Mouse (Mus musculus) MEL (cell line): ENCODE data around the gene Smtnl2. TPM values are rescaled to one million over a fixed set of nuclear protein-coding genes. Genes with fewer than 3 reads are reported as not detected.

Experiments
- DNase-seq: peaks from one replicate; pipeline ENCODE4 v3.0.0; 2011; ENCODE audit warnings: low read depth, low spot score
- H3K27ac ChIP-seq: 2 replicates; pipeline ENCODE4 v1.5.1; 2012; ENCODE audit warnings: low read depth, mild to moderate bottlenecking, control low read depth, low read length, moderate library complexity; ENCODE audit not compliant: control insufficient read depth
- H3K27me3 ChIP-seq, 2 experiments: fragments of 150-350 bp in 1 of 2; sonication (generic) in 1 of 2; 2 replicates each; pipeline ENCODE4 v1.6.1; 2012; ENCODE audit warnings: low read length in 2 of 2, mild to moderate bottlenecking in 2 of 2, improper control_type of control experiment in 1 of 2, moderate library complexity in 1 of 2; ENCODE audit not compliant: insufficient read depth in 2 of 2, control insufficient read depth in 1 of 2
- H3K36me3 ChIP-seq, 2 experiments: 2 replicates each; pipeline ENCODE4 v1.6.1; 2012 to 2014; ENCODE audit warnings: low read length in 2 of 2, improper control_type of control experiment in 1 of 2, inconsistent platforms in 1 of 2, mild to moderate bottlenecking in 1 of 2; ENCODE audit not compliant: insufficient read depth in 2 of 2, control insufficient read depth in 1 of 2
- H3K4me1 ChIP-seq, 2 experiments: fragments of 150-350 bp in 1 of 2; sonication (generic) in 1 of 2; 2 replicates each; pipeline ENCODE4 v1.6.1; 2012; ENCODE audit warnings: low read length in 2 of 2, improper control_type of control experiment in 1 of 2, mild to moderate bottlenecking in 1 of 2; ENCODE audit not compliant: insufficient read depth in 2 of 2, control insufficient read depth in 1 of 2
- H3K4me3 ChIP-seq, 2 experiments: fragments of 150-350 bp in 1 of 2; sonication (generic) in 1 of 2; 2 replicates each; pipeline ENCODE4 v1.5.1; 2012; ENCODE audit warnings: low read depth in 2 of 2, low read length in 2 of 2, mild to moderate bottlenecking in 2 of 2, moderate library complexity in 2 of 2, control low read depth in 1 of 2, improper control_type of control experiment in 1 of 2; ENCODE audit not compliant: control insufficient read depth in 1 of 2, insufficient read depth in 1 of 2
- H3K79me2 ChIP-seq: 2 replicates; pipeline ENCODE4 v1.6.1; 2012; ENCODE audit warnings: mild to moderate bottlenecking, low read length, moderate library complexity; ENCODE audit not compliant: control insufficient read depth, poor library complexity, insufficient read depth
- H3K9ac ChIP-seq: 2 replicates; pipeline ENCODE4 v1.6.1; 2012; ENCODE audit warnings: low read depth, mild to moderate bottlenecking, control low read depth, low read length, moderate library complexity; ENCODE audit not compliant: control insufficient read depth, poor library complexity, severe bottlenecking
- H3K9me3 ChIP-seq: fragments of 150-350 bp; sonication (generic); replicated peaks from 2 replicates; pipeline ENCODE4 v1.6.1; 2012; ENCODE audit warnings: mild to moderate bottlenecking, low read length, improper control_type of control experiment, moderate library complexity; ENCODE audit not compliant: insufficient read depth
- BHLHE40 ChIP-seq: IDR thresholded peaks from 2 replicates; pipeline ENCODE4 v1.6.1; 2012; ENCODE audit warnings: low read depth, mild to moderate bottlenecking, inconsistent platforms, low read length, improper control_type of control experiment, borderline replicate concordance
- CHD1 ChIP-seq: IDR thresholded peaks from 2 replicates; pipeline ENCODE4 v1.6.1; 2012; ENCODE audit warnings: low read depth, mild to moderate bottlenecking, inconsistent platforms, low read length, improper control_type of control experiment
- CTCF ChIP-seq, 3 experiments: IDR thresholded peaks in 2 of 3; conservative IDR thresholded peaks in 1 of 3; 2 replicates each; pipeline ENCODE4 v1.5.1; 2011 to 2012; ENCODE audit warnings: low read length in 3 of 3, low read depth in 2 of 3, mild to moderate bottlenecking in 2 of 3, improper control_type of control experiment in 1 of 3, inconsistent platforms in 1 of 3, mixed read lengths in 1 of 3, moderate library complexity in 1 of 3; ENCODE audit not compliant: control insufficient read depth in 1 of 3, insufficient read depth in 1 of 3, poor library complexity in 1 of 3, severe bottlenecking in 1 of 3
- EP300 ChIP-seq, 2 experiments: IDR thresholded peaks; 2 replicates each; pipeline ENCODE4 v1.6.1; 2011; ENCODE audit warnings: improper control_type of control experiment in 2 of 2, low read length in 2 of 2, low read depth in 1 of 2, mild to moderate bottlenecking in 1 of 2
- ETS1 ChIP-seq: IDR thresholded peaks from 2 replicates; pipeline ENCODE4 v1.6.1; 2012; ENCODE audit warnings: low read depth, mild to moderate bottlenecking, inconsistent platforms, low read length, improper control_type of control experiment, moderate library complexity
- GABPA ChIP-seq: IDR thresholded peaks from 2 replicates; pipeline ENCODE4 v1.6.1; 2012; ENCODE audit warnings: low read depth, mild to moderate bottlenecking, inconsistent platforms, low read length, improper control_type of control experiment, moderate library complexity
- GATA1 ChIP-seq: IDR thresholded peaks from 2 replicates; pipeline ENCODE4 v1.6.1; 2011; ENCODE audit warnings: low read depth, low read length, improper control_type of control experiment
- KAT2A ChIP-seq: conservative IDR thresholded peaks from 2 replicates; pipeline ENCODE4 v1.6.1; 2012; ENCODE audit warnings: low read depth, low read length, improper control_type of control experiment, inconsistent platforms
- MYB ChIP-seq: IDR thresholded peaks from 2 replicates; pipeline ENCODE4 v1.6.1; 2011; ENCODE audit warnings: mild to moderate bottlenecking, low read depth, low read length, improper control_type of control experiment
- NRF1 ChIP-seq: IDR thresholded peaks from 2 replicates; pipeline ENCODE4 v1.6.1; 2014; ENCODE audit warnings: low read depth, mild to moderate bottlenecking, inconsistent platforms, low read length, improper control_type of control experiment, moderate library complexity; ENCODE audit not compliant: poor library complexity, insufficient read depth, severe bottlenecking
- POLR2A ChIP-seq, 2 experiments: IDR thresholded peaks; 2 replicates each; pipeline ENCODE4 v1.6.1; 2011 to 2012; ENCODE audit warnings: low read length in 2 of 2, mild to moderate bottlenecking in 2 of 2, control low read depth in 1 of 2, improper control_type of control experiment in 1 of 2, low read depth in 1 of 2, moderate library complexity in 1 of 2; ENCODE audit not compliant: control insufficient read depth in 1 of 2, insufficient read depth in 1 of 2, poor library complexity in 1 of 2
- RAD21 ChIP-seq: IDR thresholded peaks from 2 replicates; pipeline ENCODE4 v1.6.1; 2011; ENCODE audit warnings: mild to moderate bottlenecking, low read depth, low read length, improper control_type of control experiment
- RCOR1 ChIP-seq: IDR thresholded peaks from 2 replicates; pipeline ENCODE4 v1.6.1; 2012; ENCODE audit warnings: low read depth, mild to moderate bottlenecking, inconsistent platforms, low read length, improper control_type of control experiment
- SIN3A ChIP-seq: IDR thresholded peaks from 2 replicates; pipeline ENCODE4 v1.6.1; 2012; ENCODE audit warnings: low read length, improper control_type of control experiment, inconsistent platforms
- SMC3 ChIP-seq: IDR thresholded peaks from 2 replicates; pipeline ENCODE4 v1.6.1; 2011; ENCODE audit warnings: low read depth, low read length, improper control_type of control experiment
- TAL1 ChIP-seq: IDR thresholded peaks from 2 replicates; pipeline ENCODE4 v1.6.1; 2012; ENCODE audit warnings: mild to moderate bottlenecking, inconsistent platforms, low read length, moderate library complexity, mixed read lengths
- TBP ChIP-seq: IDR thresholded peaks from 2 replicates; pipeline ENCODE4 v1.8.0; 2011; ENCODE audit warnings: low read depth, low read length, improper control_type of control experiment
- TCF12 ChIP-seq: IDR thresholded peaks from 2 replicates; pipeline ENCODE4 v1.6.1; 2014; ENCODE audit warnings: low read depth, mild to moderate bottlenecking, inconsistent platforms, low read length, improper control_type of control experiment, moderate library complexity
- ZC3H11A ChIP-seq: IDR thresholded peaks from 2 replicates; pipeline ENCODE4 v1.6.1; 2012; ENCODE audit warnings: low read depth, mild to moderate bottlenecking, inconsistent platforms, low read length, improper control_type of control experiment
- polyA plus RNA-seq, 2 experiments: library from polyadenylated mRNA; stranded (reverse) in 1 of 2; unstranded in 1 of 2; fragments of >175 nt in 1 of 2; fragments of >200 nt in 1 of 2; gene quantifications; 2 replicates each; pipeline versions ENCODE4 v1.2.1 to v1.2.4; 2012; ENCODE audit warnings: low replicate concordance in 2 of 2, low read depth in 1 of 2; ENCODE audit not compliant: insufficient read length in 2 of 2, insufficient read depth in 1 of 2, missing spikeins in 1 of 2
- total RNA-seq: library from RNA; depleted of rRNA; stranded (reverse); fragments of 300-350 nt; gene quantifications from 2 replicates; pipeline ENCODE4 v1.2.3, GENCODE M21; 2012

The Smtnl2 gene
- total and polyA plus RNA-seq, 3 experiments, result 10.2 to 10.9 TPM; not detected in 1

DNA sequence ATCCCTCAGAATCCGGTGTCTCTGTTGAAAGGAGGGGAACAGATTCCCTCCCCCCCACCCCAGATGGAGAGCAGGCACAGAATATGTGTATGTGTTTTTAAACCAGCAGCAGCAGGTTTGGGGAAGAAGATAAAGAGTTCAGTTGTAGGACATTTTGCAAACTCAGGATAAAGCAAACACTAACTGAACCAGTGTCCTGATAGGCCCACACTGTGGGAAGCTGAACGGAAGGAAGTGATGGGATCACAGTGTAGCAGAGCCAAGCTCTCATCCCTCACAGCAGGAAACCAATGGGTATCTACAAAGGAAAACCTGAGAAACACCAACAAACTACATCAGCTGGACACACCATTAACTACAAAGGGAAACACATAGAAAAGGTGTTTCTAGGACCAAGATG lies 35.0 kb downstream of the Smtnl2 start:
- no peak overlapping the region for H3K4me3 ChIP-seq

DNA sequence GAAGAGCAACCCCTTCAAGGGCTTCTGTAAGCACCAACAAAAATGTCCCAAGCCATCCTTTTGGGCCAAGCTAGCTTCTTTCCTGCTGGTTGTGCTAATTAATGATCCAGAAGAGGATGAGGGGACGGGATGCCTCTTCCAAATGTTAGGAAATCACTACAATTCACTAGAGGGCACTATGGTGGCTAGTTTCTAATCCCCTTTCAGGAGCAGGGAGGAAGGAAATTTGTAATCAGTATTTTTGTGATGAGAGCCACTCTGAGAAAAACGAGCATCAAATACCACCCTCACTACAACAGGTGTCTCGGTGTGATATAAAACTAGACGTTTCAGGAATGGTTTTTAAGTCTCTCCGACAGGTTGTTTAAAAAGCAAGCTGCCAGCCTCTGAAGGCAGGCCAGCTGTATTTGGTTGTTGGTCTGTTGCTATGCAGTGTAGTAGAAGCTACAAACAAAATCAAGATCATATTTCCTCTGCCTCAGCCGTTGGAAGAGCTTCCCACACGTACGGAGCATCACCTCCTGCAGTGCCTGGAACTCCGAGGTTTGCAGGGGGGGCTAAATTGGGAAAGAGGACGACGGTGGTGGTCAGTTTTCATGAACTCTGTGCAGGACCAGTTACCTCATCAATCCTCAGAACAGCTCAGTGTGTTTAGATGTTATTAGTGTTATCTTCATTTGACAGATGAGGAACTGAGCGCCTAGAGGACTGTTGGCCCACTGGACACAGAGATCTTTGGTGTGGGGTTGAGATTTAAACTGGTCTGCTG lies 41.4 kb downstream of the Smtnl2 start:
- no peak for DNase-seq
- TF ChIP-seq SMC3, result peak; percentile 37; the same call in 1 of the 2 replicates
- TF ChIP-seq CHD1, result no peak
- TF ChIP-seq ZC3H11A, result 0 out of 2 replicates have a peak, but pooled peaks have one; percentile 3
- no peak for TF ChIP-seq ETS1
- peak in 1 of 3 experiments; percentile 37; a peak in 2 of 6 replicates for TF ChIP-seq CTCF (IDR thresholded peaks at IDR 0.05 in 2 of 3, conservative IDR thresholded peaks at IDR 0.05 in 1 of 3; ENCODE audit: control insufficient read depth in 1 of 3, insufficient read depth in 1 of 3, low read depth in 2 of 3, low read length in 3 of 3, poor library complexity in 1 of 3, severe bottlenecking in 1 of 3)
- TF ChIP-seq RAD21, result peak; percentile 32
- TF ChIP-seq POLR2A (IDR thresholded peaks at IDR 0.05; ENCODE audit: control insufficient read depth in 1 of 2, insufficient read depth in 1 of 2, low read depth in 1 of 2, low read length in 2 of 2, poor library complexity in 1 of 2), result no peak
- Histone ChIP-seq H3K36me3 (no peaks in the 10 kb centered on the region), H3K27ac (no peak overlapping the region), H3K4me3 (no peak overlapping the region), H3K27me3 (peaks cover 0 to 3% of the 10 kb centered on the region in 2 experiments; a peak in 3 of 4 replicates), H3K4me1 (no peaks in the 10 kb centered on the region), H3K79me2 (no peaks in the 10 kb centered on the region), H3K9ac (no peak overlapping the region), H3K9me3 (no peaks in the 10 kb centered on the region)

More for the DNA sequence above, 35.0 kb downstream of the Smtnl2 start:
- H3K9ac ChIP-seq, result no peak overlapping the region
- peaks cover 0 to 8% of the 10 kb centered on the region in 2 experiments; a peak in 1 of 4 replicates for H3K4me1 ChIP-seq
- peak; percentile 38 for DNase-seq
- H3K27ac ChIP-seq, result no peak overlapping the region
- no peaks in the 10 kb centered on the region for H3K9me3 ChIP-seq
- no peaks in the 10 kb centered on the region for H3K36me3 ChIP-seq
- no peaks in the 10 kb centered on the region for H3K79me2 ChIP-seq
- TF ChIP-seq NRF1, result no peak
- TF ChIP-seq BHLHE40, result no peak
- TF ChIP-seq EP300 (IDR thresholded peaks at IDR 0.05; ENCODE audit: low read depth in 1 of 2, low read length in 2 of 2), result peak; percentile 64 to 72
- TF ChIP-seq GATA1, result peak; percentile 38; the same call in 1 of the 2 replicates
- TF ChIP-seq TCF12, result 0 out of 2 replicates have a peak, but pooled peaks have one; percentile 18
- TF ChIP-seq SIN3A, result 0 out of 2 replicates have a peak, but pooled peaks have one; percentile 24
- TF ChIP-seq TBP, result no peak
- no peak for TF ChIP-seq GABPA
- TF ChIP-seq KAT2A, result no peak
- peak; percentile 62; the same call in 1 of the 2 replicates for TF ChIP-seq MYB
- no peak for TF ChIP-seq POLR2A (IDR thresholded peaks at IDR 0.05; ENCODE audit: control insufficient read depth in 1 of 2, insufficient read depth in 1 of 2, low read depth in 1 of 2, low read length in 2 of 2, poor library complexity in 1 of 2)
- no peak for TF ChIP-seq TAL1
- peak; percentile 34; the same call in 1 of the 2 replicates for TF ChIP-seq RCOR1
- peaks cover 0 to 2% of the 10 kb centered on the region in 2 experiments; a peak in 1 of 4 replicates for H3K27me3 ChIP-seq
